Mouse (Mus musculus): Measurements from ENCODE around the gene Noct. TPM values are rescaled to one million over a fixed set of nuclear protein-coding genes. Genes with fewer than 3 reads are reported as not detected.

The Noct gene
- total RNA-seq, 1 experiment = 53.4 TPM

DNA sequence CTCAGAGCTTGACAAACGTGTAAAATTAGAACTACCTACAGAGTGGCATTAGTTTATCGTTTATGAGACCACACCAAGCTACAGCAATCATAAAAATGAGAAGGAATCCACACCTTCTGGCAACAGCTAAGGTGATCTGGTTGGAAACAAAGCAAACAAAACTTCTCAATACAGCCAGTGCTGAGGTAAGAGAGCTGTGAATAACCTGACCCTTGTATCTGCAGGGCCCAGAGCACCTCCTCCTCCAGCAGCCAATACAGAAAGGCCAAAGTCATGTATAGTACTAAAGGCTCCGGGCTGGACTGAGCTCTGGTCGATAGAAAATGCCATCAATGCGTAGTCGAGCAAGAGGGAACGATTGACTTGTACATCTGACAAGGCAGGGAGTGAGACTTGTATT, 23.4 kb upstream of the Noct start:
- TF ChIP-seq MAFK (IDR thresholded peaks at IDR 0.05; ENCODE audit: insufficient read depth, low read depth, low read length) (no peak), HCFC1 (IDR thresholded peaks at IDR 0.05; ENCODE audit: borderline replicate concordance, insufficient read depth, low read length) (no peak), CHD2 (IDR thresholded peaks at IDR 0.05; ENCODE audit: low read depth, low read length) (no peak), ZNF384 (IDR thresholded peaks at IDR 0.05; ENCODE audit: low read depth, low read length) (no peak), ZC3H11A (IDR thresholded peaks at IDR 0.05; ENCODE audit: borderline replicate concordance, low read depth, low read length) (no peak)
- no peaks in the 10 kb centered on the region for H3K9me3 ChIP-seq (ENCODE audit: control insufficient read depth, insufficient read depth, low read depth, low read length)
- in situ Hi-C loops (cut with MboI; ENCODE audit: low sequenced_read_pairs in 2 of 2, unreplicated experiment in 2 of 2) = no loop called here
- H3K4me1 ChIP-seq (ENCODE audit: control insufficient read depth in 2 of 2, insufficient read depth in 2 of 2, low read length in 2 of 2, poor library complexity in 1 of 2) = peaks cover 2 to 9% of the 10 kb centered on the region in 2 experiments; a peak in 3 of 4 replicates
- H3K9ac ChIP-seq (ENCODE audit: insufficient read depth, low read depth, low read length, poor library complexity, severe bottlenecking) = no peak overlapping the region
- H3K4me3 ChIP-seq (ENCODE audit: insufficient read depth in 1 of 2, low read depth in 1 of 2, low read length in 2 of 2, poor library complexity in 1 of 2, severe bottlenecking in 1 of 2) = no peak overlapping the region
- H3K36me3 ChIP-seq (ENCODE audit: control insufficient read depth, insufficient read depth, low read length, poor library complexity, severe bottlenecking) = no peaks in the 10 kb centered on the region
- no peak overlapping the region for H3K27ac ChIP-seq (ENCODE audit: insufficient read depth, low read depth, low read length, poor library complexity, severe bottlenecking)
- DNase-seq (ENCODE audit: low read depth, low spot score) = no peak

GRCm38 (mm10) chr3:51201986-51202385, 22.3 kb upstream of the Noct start:
- Histone ChIP-seq H3K36me3 (ENCODE audit: control insufficient read depth, insufficient read depth, low read length, poor library complexity, severe bottlenecking) (no peaks in the 10 kb centered on the region), H3K9ac (ENCODE audit: insufficient read depth, low read depth, low read length, poor library complexity, severe bottlenecking) (no peak overlapping the region), H3K9me3 (ENCODE audit: control insufficient read depth, insufficient read depth, low read depth, low read length) (no peaks in the 10 kb centered on the region), H3K4me3 (ENCODE audit: insufficient read depth in 1 of 2, low read depth in 1 of 2, low read length in 2 of 2, poor library complexity in 1 of 2, severe bottlenecking in 1 of 2) (no peak overlapping the region), H3K4me1 (ENCODE audit: control insufficient read depth in 2 of 2, insufficient read depth in 2 of 2, low read length in 2 of 2, poor library complexity in 1 of 2) (peaks cover 2 to 11% of the 10 kb centered on the region in 2 experiments; a peak in 3 of 4 replicates), H3K27ac (ENCODE audit: insufficient read depth, low read depth, low read length, poor library complexity, severe bottlenecking) (no peak overlapping the region)
- TF ChIP-seq ZNF384 (IDR thresholded peaks at IDR 0.05; ENCODE audit: low read depth, low read length) = no peak
- TF ChIP-seq CHD2 (IDR thresholded peaks at IDR 0.05; ENCODE audit: low read depth, low read length) = no peak
- TF ChIP-seq ZC3H11A (IDR thresholded peaks at IDR 0.05; ENCODE audit: borderline replicate concordance, low read depth, low read length) = no peak
- TF ChIP-seq HCFC1 (IDR thresholded peaks at IDR 0.05; ENCODE audit: borderline replicate concordance, insufficient read depth, low read length) = no peak
- no peak for TF ChIP-seq MAFK (IDR thresholded peaks at IDR 0.05; ENCODE audit: insufficient read depth, low read depth, low read length)
- in situ Hi-C loops (cut with MboI; ENCODE audit: low sequenced_read_pairs in 2 of 2, unreplicated experiment in 2 of 2) = no loop called here
- DNase-seq (ENCODE audit: low read depth, low spot score) = no peak

- peaks cover 5 to 16% of the 10 kb centered on the region in 2 experiments; a peak in 3 of 4 replicates for H3K4me1 ChIP-seq (ENCODE audit: control insufficient read depth in 2 of 2, insufficient read depth in 2 of 2, low read length in 2 of 2, poor library complexity in 1 of 2)
- TF ChIP-seq MAFK (IDR thresholded peaks at IDR 0.05; ENCODE audit: insufficient read depth, low read depth, low read length) (no peak), ZNF384 (IDR thresholded peaks at IDR 0.05; ENCODE audit: low read depth, low read length) (no peak), CHD2 (IDR thresholded peaks at IDR 0.05; ENCODE audit: low read depth, low read length) (no peak), ZC3H11A (IDR thresholded peaks at IDR 0.05; ENCODE audit: borderline replicate concordance, low read depth, low read length) (no peak), HCFC1 (IDR thresholded peaks at IDR 0.05; ENCODE audit: borderline replicate concordance, insufficient read depth, low read length) (no peak)
- in situ Hi-C loops (cut with MboI; ENCODE audit: low sequenced_read_pairs in 2 of 2, unreplicated experiment in 2 of 2) = no loop called here
- H3K27ac ChIP-seq (ENCODE audit: insufficient read depth, low read depth, low read length, poor library complexity, severe bottlenecking) = no peak overlapping the region
- H3K9ac ChIP-seq (ENCODE audit: insufficient read depth, low read depth, low read length, poor library complexity, severe bottlenecking) = no peak overlapping the region
- no peak overlapping the region for H3K4me3 ChIP-seq (ENCODE audit: insufficient read depth in 1 of 2, low read depth in 1 of 2, low read length in 2 of 2, poor library complexity in 1 of 2, severe bottlenecking in 1 of 2)
- H3K9me3 ChIP-seq (ENCODE audit: control insufficient read depth, insufficient read depth, low read depth, low read length) = no peaks in the 10 kb centered on the region
- no peak for DNase-seq (ENCODE audit: low read depth, low spot score)
- H3K36me3 ChIP-seq (ENCODE audit: control insufficient read depth, insufficient read depth, low read length, poor library complexity, severe bottlenecking) = no peaks in the 10 kb centered on the region
Measured at GRCm38 (mm10) chr3:51202491-51202987, 21.7 kb upstream of the Noct start.

DNA sequence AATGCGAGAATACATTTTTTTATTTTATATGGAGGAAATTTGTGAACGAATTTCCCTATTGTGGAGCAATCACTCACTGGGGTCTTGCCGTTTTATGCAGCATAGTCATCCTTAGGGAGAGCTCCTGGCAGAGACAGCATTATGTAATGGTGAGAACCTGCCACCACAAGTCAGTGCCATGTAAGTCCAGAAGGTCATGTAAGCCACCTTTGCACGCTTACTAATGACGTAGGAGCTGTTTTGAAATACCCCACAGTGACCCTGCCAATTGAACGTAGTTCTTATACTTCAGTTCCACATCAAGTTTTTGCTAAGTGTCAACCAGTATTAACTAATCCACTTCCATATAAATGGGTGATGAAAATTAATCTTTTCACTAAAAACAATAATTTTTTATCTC, 20.3 kb upstream of the Noct start:
- in situ Hi-C loops (cut with MboI; ENCODE audit: low sequenced_read_pairs in 2 of 2, unreplicated experiment in 2 of 2) = no loop called here
- peaks cover 13 to 20% of the 10 kb centered on the region in 2 experiments; a peak in 3 of 4 replicates for H3K4me1 ChIP-seq (ENCODE audit: control insufficient read depth in 2 of 2, insufficient read depth in 2 of 2, low read length in 2 of 2, poor library complexity in 1 of 2)
- no peaks in the 10 kb centered on the region for H3K36me3 ChIP-seq (ENCODE audit: control insufficient read depth, insufficient read depth, low read length, poor library complexity, severe bottlenecking)
- H3K9ac ChIP-seq (ENCODE audit: insufficient read depth, low read depth, low read length, poor library complexity, severe bottlenecking) = no peak overlapping the region
- no peak overlapping the region for H3K4me3 ChIP-seq (ENCODE audit: insufficient read depth in 1 of 2, low read depth in 1 of 2, low read length in 2 of 2, poor library complexity in 1 of 2, severe bottlenecking in 1 of 2)
- H3K9me3 ChIP-seq (ENCODE audit: control insufficient read depth, insufficient read depth, low read depth, low read length) = no peaks in the 10 kb centered on the region
- no peak overlapping the region for H3K27ac ChIP-seq (ENCODE audit: insufficient read depth, low read depth, low read length, poor library complexity, severe bottlenecking)
- no peak for DNase-seq (ENCODE audit: low read depth, low spot score)
- TF ChIP-seq MAFK (IDR thresholded peaks at IDR 0.05; ENCODE audit: insufficient read depth, low read depth, low read length) (no peak), CHD2 (IDR thresholded peaks at IDR 0.05; ENCODE audit: low read depth, low read length) (no peak), ZNF384 (IDR thresholded peaks at IDR 0.05; ENCODE audit: low read depth, low read length) (no peak), HCFC1 (IDR thresholded peaks at IDR 0.05; ENCODE audit: borderline replicate concordance, insufficient read depth, low read length) (no peak), ZC3H11A (IDR thresholded peaks at IDR 0.05; ENCODE audit: borderline replicate concordance, low read depth, low read length) (no peak)
